Mouse (Mus musculus) MEL (cell line): ENCODE data around the gene Mettl11b. TPM values are rescaled to one million over a fixed set of nuclear protein-coding genes. Genes with fewer than 3 reads are reported as not detected.
"Not testable (repeated sequence)": the region's sequence is repeated elsewhere in the genome, so short reads cannot be mapped to it uniquely, and the experiment has no call there.

Experiments
- DNase-seq: peaks from one replicate; pipeline ENCODE4 v3.0.0; 2011; ENCODE audit warnings: low read depth, low spot score
- H3K27ac ChIP-seq: 2 replicates; pipeline ENCODE4 v1.5.1; 2012; ENCODE audit warnings: low read depth, mild to moderate bottlenecking, control low read depth, low read length, moderate library complexity; ENCODE audit not compliant: control insufficient read depth
- H3K27me3 ChIP-seq, 2 experiments: fragments of 150-350 bp in 1 of 2; sonication (generic) in 1 of 2; 2 replicates each; pipeline ENCODE4 v1.6.1; 2012; ENCODE audit warnings: low read length in 2 of 2, mild to moderate bottlenecking in 2 of 2, improper control_type of control experiment in 1 of 2, moderate library complexity in 1 of 2; ENCODE audit not compliant: insufficient read depth in 2 of 2, control insufficient read depth in 1 of 2
- H3K36me3 ChIP-seq, 2 experiments: 2 replicates each; pipeline ENCODE4 v1.6.1; 2012 to 2014; ENCODE audit warnings: low read length in 2 of 2, improper control_type of control experiment in 1 of 2, inconsistent platforms in 1 of 2, mild to moderate bottlenecking in 1 of 2; ENCODE audit not compliant: insufficient read depth in 2 of 2, control insufficient read depth in 1 of 2
- H3K4me1 ChIP-seq, 2 experiments: fragments of 150-350 bp in 1 of 2; sonication (generic) in 1 of 2; 2 replicates each; pipeline ENCODE4 v1.6.1; 2012; ENCODE audit warnings: low read length in 2 of 2, improper control_type of control experiment in 1 of 2, mild to moderate bottlenecking in 1 of 2; ENCODE audit not compliant: insufficient read depth in 2 of 2, control insufficient read depth in 1 of 2
- H3K4me3 ChIP-seq, 2 experiments: fragments of 150-350 bp in 1 of 2; sonication (generic) in 1 of 2; 2 replicates each; pipeline ENCODE4 v1.5.1; 2012; ENCODE audit warnings: low read depth in 2 of 2, low read length in 2 of 2, mild to moderate bottlenecking in 2 of 2, moderate library complexity in 2 of 2, control low read depth in 1 of 2, improper control_type of control experiment in 1 of 2; ENCODE audit not compliant: control insufficient read depth in 1 of 2, insufficient read depth in 1 of 2
- H3K79me2 ChIP-seq: 2 replicates; pipeline ENCODE4 v1.6.1; 2012; ENCODE audit warnings: mild to moderate bottlenecking, low read length, moderate library complexity; ENCODE audit not compliant: control insufficient read depth, poor library complexity, insufficient read depth
- H3K9ac ChIP-seq: 2 replicates; pipeline ENCODE4 v1.6.1; 2012; ENCODE audit warnings: low read depth, mild to moderate bottlenecking, control low read depth, low read length, moderate library complexity; ENCODE audit not compliant: control insufficient read depth, poor library complexity, severe bottlenecking
- H3K9me3 ChIP-seq: fragments of 150-350 bp; sonication (generic); replicated peaks from 2 replicates; pipeline ENCODE4 v1.6.1; 2012; ENCODE audit warnings: mild to moderate bottlenecking, low read length, improper control_type of control experiment, moderate library complexity; ENCODE audit not compliant: insufficient read depth
- CHD1 ChIP-seq: IDR thresholded peaks from 2 replicates; pipeline ENCODE4 v1.6.1; 2012; ENCODE audit warnings: low read depth, mild to moderate bottlenecking, inconsistent platforms, low read length, improper control_type of control experiment
- CHD2 ChIP-seq: IDR thresholded peaks from 2 replicates; pipeline ENCODE4 v1.6.1; 2011; ENCODE audit warnings: low read length, improper control_type of control experiment
- CTCF ChIP-seq, 3 experiments: IDR thresholded peaks in 2 of 3; conservative IDR thresholded peaks in 1 of 3; 2 replicates each; pipeline ENCODE4 v1.5.1; 2011 to 2012; ENCODE audit warnings: low read length in 3 of 3, low read depth in 2 of 3, mild to moderate bottlenecking in 2 of 3, improper control_type of control experiment in 1 of 3, inconsistent platforms in 1 of 3, mixed read lengths in 1 of 3, moderate library complexity in 1 of 3; ENCODE audit not compliant: control insufficient read depth in 1 of 3, insufficient read depth in 1 of 3, poor library complexity in 1 of 3, severe bottlenecking in 1 of 3
- EP300 ChIP-seq, 2 experiments: IDR thresholded peaks; 2 replicates each; pipeline ENCODE4 v1.6.1; 2011; ENCODE audit warnings: improper control_type of control experiment in 2 of 2, low read length in 2 of 2, low read depth in 1 of 2, mild to moderate bottlenecking in 1 of 2
- ETS1 ChIP-seq: IDR thresholded peaks from 2 replicates; pipeline ENCODE4 v1.6.1; 2012; ENCODE audit warnings: low read depth, mild to moderate bottlenecking, inconsistent platforms, low read length, improper control_type of control experiment, moderate library complexity
- GATA1 ChIP-seq: IDR thresholded peaks from 2 replicates; pipeline ENCODE4 v1.6.1; 2011; ENCODE audit warnings: low read depth, low read length, improper control_type of control experiment
- MXI1 ChIP-seq: IDR thresholded peaks from 2 replicates; pipeline ENCODE4 v1.6.1; 2011; ENCODE audit warnings: mild to moderate bottlenecking, low read depth, low read length, improper control_type of control experiment
- MYB ChIP-seq: IDR thresholded peaks from 2 replicates; pipeline ENCODE4 v1.6.1; 2011; ENCODE audit warnings: mild to moderate bottlenecking, low read depth, low read length, improper control_type of control experiment
- MYC ChIP-seq: IDR thresholded peaks from 2 replicates; pipeline ENCODE4 v1.6.1; 2011; ENCODE audit warnings: low read depth, mild to moderate bottlenecking, low read length, improper control_type of control experiment, moderate library complexity
- NELFE ChIP-seq: IDR thresholded peaks from 2 replicates; pipeline ENCODE4 v1.6.1; 2011; ENCODE audit warnings: low read depth, low read length, improper control_type of control experiment
- NRF1 ChIP-seq: IDR thresholded peaks from 2 replicates; pipeline ENCODE4 v1.6.1; 2014; ENCODE audit warnings: low read depth, mild to moderate bottlenecking, inconsistent platforms, low read length, improper control_type of control experiment, moderate library complexity; ENCODE audit not compliant: poor library complexity, insufficient read depth, severe bottlenecking
- POLR2A ChIP-seq, 2 experiments: IDR thresholded peaks; 2 replicates each; pipeline ENCODE4 v1.6.1; 2011 to 2012; ENCODE audit warnings: low read length in 2 of 2, mild to moderate bottlenecking in 2 of 2, control low read depth in 1 of 2, improper control_type of control experiment in 1 of 2, low read depth in 1 of 2, moderate library complexity in 1 of 2; ENCODE audit not compliant: control insufficient read depth in 1 of 2, insufficient read depth in 1 of 2, poor library complexity in 1 of 2
- POLR2AphosphoS5 ChIP-seq: IDR thresholded peaks from 2 replicates; pipeline ENCODE4 v1.6.1; 2012; ENCODE audit warnings: low read depth, borderline replicate concordance, mild to moderate bottlenecking, inconsistent platforms, low read length, moderate library complexity, mixed read lengths
- SIN3A ChIP-seq: IDR thresholded peaks from 2 replicates; pipeline ENCODE4 v1.6.1; 2012; ENCODE audit warnings: low read length, improper control_type of control experiment, inconsistent platforms
- SMC3 ChIP-seq: IDR thresholded peaks from 2 replicates; pipeline ENCODE4 v1.6.1; 2011; ENCODE audit warnings: low read depth, low read length, improper control_type of control experiment
- TAL1 ChIP-seq: IDR thresholded peaks from 2 replicates; pipeline ENCODE4 v1.6.1; 2012; ENCODE audit warnings: mild to moderate bottlenecking, inconsistent platforms, low read length, moderate library complexity, mixed read lengths
- TBP ChIP-seq: IDR thresholded peaks from 2 replicates; pipeline ENCODE4 v1.8.0; 2011; ENCODE audit warnings: low read depth, low read length, improper control_type of control experiment
- TCF12 ChIP-seq: IDR thresholded peaks from 2 replicates; pipeline ENCODE4 v1.6.1; 2014; ENCODE audit warnings: low read depth, mild to moderate bottlenecking, inconsistent platforms, low read length, improper control_type of control experiment, moderate library complexity
- UBTF ChIP-seq: IDR thresholded peaks from 2 replicates; pipeline ENCODE4 v1.6.1; 2012; ENCODE audit warnings: low read depth, mild to moderate bottlenecking, inconsistent platforms, low read length, improper control_type of control experiment, moderate library complexity, borderline replicate concordance; ENCODE audit not compliant: insufficient read depth
- ZC3H11A ChIP-seq: IDR thresholded peaks from 2 replicates; pipeline ENCODE4 v1.6.1; 2012; ENCODE audit warnings: low read depth, mild to moderate bottlenecking, inconsistent platforms, low read length, improper control_type of control experiment
- ZKSCAN1 ChIP-seq: IDR thresholded peaks from 2 replicates; pipeline ENCODE4 v1.6.1; 2012; ENCODE audit warnings: low read depth, mild to moderate bottlenecking, inconsistent platforms, low read length, improper control_type of control experiment, moderate library complexity
- ZMIZ1 ChIP-seq: IDR thresholded peaks from 2 replicates; pipeline ENCODE4 v1.6.1; 2012; ENCODE audit warnings: low read depth, mild to moderate bottlenecking, inconsistent platforms, low read length, improper control_type of control experiment, moderate library complexity
- ZNF384 ChIP-seq: IDR thresholded peaks from 2 replicates; pipeline ENCODE4 v1.6.1; 2012; ENCODE audit warnings: low read depth, mild to moderate bottlenecking, inconsistent platforms, low read length, improper control_type of control experiment
- polyA plus RNA-seq, 2 experiments: library from polyadenylated mRNA; stranded (reverse) in 1 of 2; unstranded in 1 of 2; fragments of >175 nt in 1 of 2; fragments of >200 nt in 1 of 2; gene quantifications; 2 replicates each; pipeline versions ENCODE4 v1.2.1 to v1.2.4; 2012; ENCODE audit warnings: low replicate concordance in 2 of 2, low read depth in 1 of 2; ENCODE audit not compliant: insufficient read length in 2 of 2, insufficient read depth in 1 of 2, missing spikeins in 1 of 2
- total RNA-seq: library from RNA; depleted of rRNA; stranded (reverse); fragments of 300-350 nt; gene quantifications from 2 replicates; pipeline ENCODE4 v1.2.3, GENCODE M21; 2012

The Mettl11b gene
- total and polyA plus RNA-seq, 3 experiments, result not detected

- Histone ChIP-seq H3K4me1 (no peaks in the 10 kb centered on the region), H3K4me3 (no peak overlapping the region), H3K79me2 (no peaks in the 10 kb centered on the region), H3K36me3 (no peaks in the 10 kb centered on the region), H3K9ac (no peak overlapping the region), H3K27me3 (no peaks in the 10 kb centered on the region), H3K27ac (no peak overlapping the region), H3K9me3 (no peaks in the 10 kb centered on the region)
- no peak for DNase-seq
- no peak for TF ChIP-seq TCF12
- TF ChIP-seq TBP, result no peak
- TF ChIP-seq TAL1, result no peak
- TF ChIP-seq MYC, result no peak
- no peak for TF ChIP-seq GATA1
- no peak for TF ChIP-seq UBTF
- no peak for TF ChIP-seq MYB
- no peak for TF ChIP-seq CTCF (IDR thresholded peaks at IDR 0.05 in 2 of 3, conservative IDR thresholded peaks at IDR 0.05 in 1 of 3; ENCODE audit: control insufficient read depth in 1 of 3, insufficient read depth in 1 of 3, low read depth in 2 of 3, low read length in 3 of 3, poor library complexity in 1 of 3, severe bottlenecking in 1 of 3)
These were observed 11.6 kb upstream of the Mettl11b start for GRCm38 (mm10) chr1:163736441-163737238.

DNA sequence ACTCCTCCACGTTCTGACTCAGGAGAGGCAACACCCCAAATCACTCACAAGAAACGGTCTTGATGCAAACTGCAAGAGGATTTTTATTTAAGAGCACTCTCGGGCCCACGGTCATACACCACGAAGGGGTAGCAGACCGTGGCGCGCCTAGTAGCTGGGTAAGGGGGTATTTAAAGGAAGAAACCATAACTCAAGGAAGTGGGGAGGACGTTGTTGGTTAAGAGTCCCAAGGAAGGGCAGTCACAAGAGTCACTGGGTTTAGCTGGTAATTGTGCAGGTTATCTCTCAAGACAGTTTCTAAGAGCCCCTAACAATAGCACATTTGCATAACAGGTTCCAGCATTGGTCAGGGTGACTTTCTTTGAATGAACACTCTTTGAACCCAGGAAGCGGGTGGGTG, 6.1 kb upstream of the Mettl11b start:
- H3K27me3 ChIP-seq, H3K9me3 ChIP-seq, H3K36me3 ChIP-seq, H3K79me2 ChIP-seq, H3K4me3 ChIP-seq, H3K27ac ChIP-seq, H3K4me1 ChIP-seq, H3K9ac ChIP-seq, DNase-seq: not testable (repeated sequence)

DNA sequence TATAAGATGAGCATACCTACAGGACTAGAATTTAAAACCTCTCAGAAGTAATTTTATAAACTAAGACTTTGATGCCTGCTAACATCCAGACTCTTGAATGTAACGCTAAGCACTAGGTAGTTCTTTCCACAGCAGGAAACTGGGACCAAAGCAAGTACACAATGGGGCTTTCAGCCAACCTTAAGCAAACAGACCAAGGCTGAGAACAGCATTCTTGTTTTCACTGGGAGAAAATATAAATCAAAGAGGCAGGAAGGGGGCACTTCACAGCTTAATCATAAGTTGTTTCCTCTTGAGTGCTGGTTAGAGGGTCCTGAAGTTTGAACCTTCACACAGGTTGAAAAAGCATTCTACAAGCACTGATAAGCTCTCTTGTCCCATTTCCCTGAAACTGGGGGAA, 1.1 kb downstream of the Mettl11b start:
- no peak for DNase-seq
- no peak for TF ChIP-seq MXI1
- TF ChIP-seq CTCF (IDR thresholded peaks at IDR 0.05 in 2 of 3, conservative IDR thresholded peaks at IDR 0.05 in 1 of 3; ENCODE audit: control insufficient read depth in 1 of 3, insufficient read depth in 1 of 3, low read depth in 2 of 3, low read length in 3 of 3, poor library complexity in 1 of 3, severe bottlenecking in 1 of 3), result no peak
- TF ChIP-seq ZMIZ1, result no peak
- no peak for TF ChIP-seq ZC3H11A
- no peak for TF ChIP-seq SIN3A
- no peak for TF ChIP-seq CHD1
- TF ChIP-seq ETS1, result no peak
- TF ChIP-seq SMC3, result no peak
- no peak for TF ChIP-seq POLR2AphosphoS5
- no peak for TF ChIP-seq NELFE
- TF ChIP-seq TBP, result no peak
- no peak for TF ChIP-seq TCF12
- TF ChIP-seq ZNF384, result no peak
- TF ChIP-seq CHD2, result no peak
- no peak for TF ChIP-seq NRF1
- TF ChIP-seq POLR2A (IDR thresholded peaks at IDR 0.05; ENCODE audit: control insufficient read depth in 1 of 2, insufficient read depth in 1 of 2, low read depth in 1 of 2, low read length in 2 of 2, poor library complexity in 1 of 2), result no peak
- no peak for TF ChIP-seq EP300 (IDR thresholded peaks at IDR 0.05; ENCODE audit: low read depth in 1 of 2, low read length in 2 of 2)
- no peak for TF ChIP-seq ZKSCAN1
- TF ChIP-seq MYC, result no peak
- no peak for TF ChIP-seq UBTF
- TF ChIP-seq, all 39 proteins: peak for 0
- no peaks in the 10 kb centered on the region for H3K9me3 ChIP-seq

More for the DNA sequence above, 1.1 kb downstream of the Mettl11b start:
- no peaks in the 10 kb centered on the region for H3K4me1 ChIP-seq
- H3K79me2 ChIP-seq, result no peaks in the 10 kb centered on the region
- no peaks in the 10 kb centered on the region for H3K27me3 ChIP-seq
- H3K4me3 ChIP-seq, result no peak overlapping the region
- H3K27ac ChIP-seq, result no peak overlapping the region
- H3K36me3 ChIP-seq, result no peaks in the 10 kb centered on the region
- no peak overlapping the region for H3K9ac ChIP-seq
